Mouse (Mus musculus): ENCODE data around the gene Prkar2b. TPM values are rescaled to one million over a fixed set of nuclear protein-coding genes. Genes with fewer than 3 reads are reported as not detected.
A peak's percentile ranks its signal among the peaks of the same experiment; 100 is the strongest.

Gene Prkar2b
- total RNA-seq, 2 experiments from 2014 or later: 2.0 to 3.1 TPM

DNA sequence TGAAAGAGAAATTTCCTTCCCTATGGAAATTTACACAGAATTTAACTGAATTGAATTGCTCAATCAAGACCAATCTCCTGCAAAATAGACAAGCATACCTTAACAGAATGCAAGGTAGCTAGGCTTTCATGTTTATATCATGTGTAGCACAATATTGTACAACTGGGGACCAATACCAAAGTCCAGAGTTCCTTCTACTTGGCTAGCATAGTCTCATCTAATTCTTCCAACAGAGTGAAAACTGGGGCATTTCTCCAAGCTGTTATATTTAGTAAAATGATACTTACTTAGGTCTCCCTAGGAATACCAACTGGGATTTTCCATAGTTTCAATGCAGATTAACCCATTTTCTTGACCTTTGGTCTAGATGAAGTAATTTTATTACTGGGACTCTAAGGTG, 122.1 kb downstream of the Prkar2b start:
- intact Hi-C loops (cut with DNase I; ENCODE audit: low total_unique reads): no loop called here
- no peak for DNase-seq

DNA sequence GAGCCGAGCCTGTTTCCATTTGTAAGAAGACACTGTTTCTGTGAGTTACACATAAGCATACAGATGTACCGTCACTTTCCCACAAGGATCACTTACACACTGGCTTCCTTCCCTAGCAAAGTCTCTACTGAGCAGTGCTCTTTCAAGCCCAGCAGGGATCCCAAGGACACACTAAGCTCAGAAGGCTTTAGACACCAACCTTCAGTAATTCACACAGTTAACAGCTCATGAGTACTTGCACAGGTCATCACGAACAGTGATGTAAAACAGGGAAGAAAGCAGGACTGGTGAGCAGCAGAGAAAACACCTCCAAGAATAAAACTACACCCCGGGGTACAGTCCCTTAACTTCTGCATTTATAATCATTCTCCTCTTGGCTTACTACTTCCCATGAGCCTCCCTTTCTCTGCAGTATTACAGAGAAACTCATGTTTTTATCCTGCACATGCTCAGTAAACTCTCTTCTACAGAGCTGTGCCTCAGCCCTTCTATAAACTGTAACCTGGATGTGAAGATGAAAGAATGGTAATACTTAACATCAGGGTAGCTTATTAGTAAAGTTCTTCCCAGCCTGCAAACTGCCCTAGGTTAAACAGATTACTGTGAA, 122.6 kb downstream of the Prkar2b start:
- intact Hi-C loops (cut with DNase I; ENCODE audit: low total_unique reads): no loop called here
- no peak for DNase-seq

DNA sequence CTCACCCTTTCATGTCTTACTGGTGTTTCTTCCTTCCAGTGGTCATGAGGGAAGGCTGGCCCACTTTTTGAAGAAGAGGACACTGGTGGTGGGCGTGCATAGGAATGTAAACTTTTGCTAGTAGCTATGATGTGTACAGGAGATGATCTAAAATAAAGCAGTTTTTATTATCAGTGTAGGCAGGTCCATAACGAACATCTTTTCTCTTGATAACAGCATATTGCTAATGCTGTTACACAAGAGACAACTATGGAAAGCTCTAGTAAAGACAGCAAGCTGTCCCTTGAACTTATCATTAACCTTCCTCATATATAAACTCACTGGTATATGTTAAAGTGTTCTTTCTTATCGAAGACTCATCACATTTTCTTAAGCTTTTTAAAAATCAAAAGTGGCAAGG, 123.5 kb downstream of the Prkar2b start:
- no peak for DNase-seq
- intact Hi-C loops (cut with DNase I; ENCODE audit: low total_unique reads): no loop called here

DNA sequence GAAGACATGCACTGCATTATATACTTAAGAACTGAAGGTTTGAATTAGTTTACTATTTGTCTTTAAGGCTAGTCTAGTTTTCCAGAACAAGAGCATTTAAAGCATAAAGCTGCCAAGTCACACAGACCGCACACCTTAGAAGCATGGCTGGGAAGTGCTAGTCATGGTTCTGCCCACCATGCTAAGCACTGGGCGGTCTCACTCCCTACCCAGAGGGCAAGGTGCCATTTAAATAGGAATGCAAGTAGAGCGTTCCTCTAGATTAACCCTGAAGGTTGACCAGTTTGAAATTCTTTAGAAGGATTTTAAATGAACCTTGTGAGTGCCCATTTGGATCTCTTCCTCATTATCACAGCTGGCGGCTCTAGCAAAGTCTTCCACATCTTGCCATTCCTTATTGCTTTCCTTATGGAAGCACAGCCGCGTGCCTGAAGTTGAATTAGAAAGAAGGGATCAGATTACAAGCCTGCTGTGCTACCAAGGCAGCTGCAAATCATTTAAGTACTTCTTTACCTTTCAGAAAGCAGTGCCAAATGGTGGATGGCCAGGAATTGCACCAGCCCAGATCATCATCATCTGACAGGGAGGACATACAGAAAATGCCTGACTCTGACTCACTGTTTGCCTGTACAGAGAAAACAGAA, 124.3 kb downstream of the Prkar2b start:
- intact Hi-C loops (cut with DNase I; ENCODE audit: low total_unique reads): no loop called here
- DNase-seq: no peak

DNA sequence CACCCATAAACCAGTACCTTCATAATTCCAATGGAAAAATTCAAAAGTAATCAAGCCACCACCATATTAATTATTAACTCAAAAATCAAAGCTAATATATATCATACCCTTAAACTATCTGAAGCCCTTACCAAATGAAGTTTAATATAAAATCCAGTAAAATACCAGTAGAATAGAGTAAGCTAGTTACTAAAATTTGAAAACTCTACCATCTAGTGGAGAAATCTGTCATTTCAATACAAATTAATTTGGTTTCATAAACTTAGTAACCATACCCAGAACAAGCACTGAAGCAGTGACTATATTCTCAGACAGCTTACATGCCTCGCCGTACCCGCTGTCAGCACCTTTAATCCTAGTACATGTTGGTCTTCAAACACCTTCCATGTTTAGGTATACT, 129.3 kb downstream of the Prkar2b start:
- no peak for DNase-seq
- intact Hi-C loops (cut with DNase I; ENCODE audit: low total_unique reads): no loop called here

DNA sequence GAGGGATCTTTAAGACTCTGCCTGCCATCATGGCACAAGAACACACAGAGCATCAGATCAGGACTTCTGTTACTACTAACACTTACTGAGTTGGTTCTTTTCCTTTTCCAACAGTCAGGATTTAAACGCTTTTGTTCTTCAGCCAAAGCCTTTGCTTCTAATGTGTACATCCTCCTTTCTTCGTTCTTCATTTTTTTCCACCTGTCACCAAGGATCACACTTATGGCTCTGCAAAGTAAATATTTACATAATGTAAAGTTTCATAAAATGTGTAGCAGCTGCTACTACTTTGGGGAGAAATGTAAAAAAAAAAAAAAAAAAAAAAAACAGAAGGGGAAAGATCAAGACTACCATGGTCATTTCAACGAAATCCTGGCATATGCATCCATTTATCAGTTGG, 132.6 kb downstream of the Prkar2b start:
- no peak for DNase-seq
- intact Hi-C loops (cut with DNase I; ENCODE audit: low total_unique reads): loop anchor here (10.0 kb wide), 1 partner anchor 424 kb away; no protein-coding TSS in a partner anchor

DNA sequence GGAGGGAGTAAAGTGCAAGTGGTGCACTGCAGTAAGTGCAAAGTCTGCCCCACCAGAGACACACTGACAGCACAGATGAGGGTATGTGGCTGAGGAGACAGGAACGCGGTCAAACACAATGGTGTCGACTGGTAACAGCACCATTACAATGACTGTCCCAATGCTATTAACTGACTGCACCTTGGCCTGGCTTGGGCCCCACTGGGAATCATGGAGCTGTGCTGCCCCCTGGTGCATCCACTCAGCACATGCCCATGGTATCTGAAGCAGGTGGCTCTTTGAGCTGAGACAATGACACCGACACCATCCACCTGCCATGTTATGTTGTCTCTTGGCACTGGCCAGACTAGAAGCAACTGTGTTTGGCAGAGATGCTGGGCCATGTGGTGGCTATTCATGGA, 134.4 kb downstream of the Prkar2b start:
- DNase-seq: peak; percentile 69
- intact Hi-C loops (cut with DNase I; ENCODE audit: low total_unique reads): loop anchor here (10.0 kb wide), 1 partner anchor 422 kb away; no protein-coding TSS in a partner anchor

DNA sequence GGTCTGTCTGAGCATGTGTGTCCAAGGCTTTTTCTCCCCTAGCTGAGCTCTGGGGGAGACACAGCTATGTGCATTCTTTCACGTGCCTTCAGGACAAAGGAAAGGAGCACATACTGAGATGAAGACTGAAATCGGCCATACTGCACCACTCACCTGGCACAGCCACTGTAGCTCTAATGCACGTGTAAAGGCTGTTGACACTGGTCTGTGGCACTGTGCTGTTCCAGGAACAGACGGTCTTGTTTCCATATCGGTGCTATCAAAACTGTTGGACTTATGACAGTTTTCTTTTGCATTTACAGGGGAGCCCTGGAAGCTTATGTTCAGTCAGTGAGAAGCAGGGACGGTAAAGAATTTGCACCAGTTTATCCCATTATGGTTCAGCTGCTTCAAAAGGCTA, 135.8 kb downstream of the Prkar2b start:
- intact Hi-C loops (cut with DNase I; ENCODE audit: low total_unique reads): loop anchor here (10.0 kb wide), 1 partner anchor 421 kb away; no protein-coding TSS in a partner anchor

DNA sequence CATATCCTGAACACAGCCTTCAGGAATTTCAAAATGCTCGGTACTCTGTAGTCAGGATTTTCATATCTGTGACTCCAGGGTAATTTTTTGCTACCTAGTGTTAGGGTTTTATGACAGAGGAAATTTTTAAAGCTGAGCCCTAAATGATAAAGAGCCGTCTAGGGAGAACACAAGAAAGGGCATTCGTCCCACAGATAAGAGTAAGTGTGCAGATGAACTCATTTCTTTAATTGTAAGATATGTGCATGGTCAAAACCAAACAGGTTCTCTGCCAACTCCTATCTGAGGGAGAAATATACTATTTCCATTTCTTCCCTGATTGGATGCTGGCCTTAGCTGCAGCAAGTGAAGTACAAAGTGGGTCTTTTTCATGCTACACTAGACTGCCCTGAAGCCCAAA, 137.0 kb downstream of the Prkar2b start:
- DNase-seq: no peak
- intact Hi-C loops (cut with DNase I; ENCODE audit: low total_unique reads): loop anchor here (10.0 kb wide), 1 partner anchor 419 kb away; no protein-coding TSS in a partner anchor

More for the DNA sequence above, 135.8 kb downstream of the Prkar2b start:
- no peak for DNase-seq

DNA sequence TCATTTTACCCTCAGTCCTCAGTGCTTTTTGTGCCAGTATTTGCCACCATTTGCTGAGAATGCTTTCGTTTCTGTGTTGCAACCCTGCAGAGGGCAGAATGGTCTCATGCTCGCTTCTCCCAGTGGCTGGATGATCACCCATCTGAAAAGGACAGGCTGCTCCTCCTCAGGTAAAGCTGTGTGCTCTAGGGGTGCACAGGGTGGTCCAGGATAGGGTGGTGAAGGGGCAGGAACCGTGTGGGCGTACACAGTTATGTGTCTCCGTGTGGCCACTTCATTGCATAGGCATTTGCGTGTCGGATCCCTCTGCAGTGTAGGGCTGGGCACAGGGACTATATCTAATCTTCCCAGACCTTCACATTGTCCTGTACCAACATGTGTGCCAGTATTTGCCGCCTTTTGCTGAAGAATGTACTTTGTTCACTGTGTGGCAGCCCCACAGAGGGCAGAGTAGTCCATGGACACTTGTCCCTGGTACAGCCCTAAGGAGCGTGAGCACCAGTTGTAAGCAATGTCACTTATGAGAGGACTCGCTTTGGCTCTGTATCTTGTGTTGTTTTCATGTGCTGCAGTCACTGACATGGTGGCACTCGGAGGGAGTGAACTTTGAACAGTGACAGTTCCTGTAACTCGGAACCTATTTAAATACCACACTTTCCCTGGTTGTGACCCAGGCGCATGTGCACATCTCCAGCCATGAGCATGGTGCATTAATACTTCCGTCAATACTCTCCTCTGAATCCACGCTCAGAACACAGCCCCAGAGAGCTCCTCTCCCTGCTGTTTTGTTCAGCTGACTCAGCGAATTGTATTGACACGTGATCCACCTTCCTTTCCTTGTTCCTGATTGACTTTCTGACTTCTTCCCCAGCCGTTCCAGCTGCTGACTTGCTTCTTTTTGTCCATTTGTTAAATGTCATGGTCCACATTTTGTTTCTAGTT, 140.4 kb downstream of the Prkar2b start:
- DNase-seq: no peak
- intact Hi-C loops (cut with DNase I; ENCODE audit: low total_unique reads): loop anchor here (10.0 kb wide), 1 partner anchor 416 kb away; no protein-coding TSS in a partner anchor

DNA sequence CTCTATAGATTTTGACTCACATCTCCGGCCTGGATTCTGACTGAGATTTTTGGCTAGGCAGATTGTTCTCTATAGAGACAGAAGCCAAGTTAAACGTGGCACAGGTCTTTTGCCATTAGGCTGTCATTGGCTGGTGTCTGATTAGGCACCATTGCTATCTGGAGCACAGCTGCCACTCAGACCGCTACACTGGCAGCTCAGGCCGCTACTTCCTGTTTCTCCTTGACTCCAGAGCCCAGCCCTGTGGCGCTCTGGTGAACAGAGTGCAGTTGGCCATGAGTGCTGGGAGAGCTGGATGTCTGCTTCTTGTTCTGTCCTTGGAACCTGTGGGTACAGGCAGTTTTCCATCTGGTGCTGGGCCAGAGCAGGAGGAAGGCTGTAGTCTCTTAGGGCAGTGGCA, 143.9 kb downstream of the Prkar2b start:
- intact Hi-C loops (cut with DNase I; ENCODE audit: low total_unique reads): no loop called here
- peak; percentile 65 for DNase-seq

DNA sequence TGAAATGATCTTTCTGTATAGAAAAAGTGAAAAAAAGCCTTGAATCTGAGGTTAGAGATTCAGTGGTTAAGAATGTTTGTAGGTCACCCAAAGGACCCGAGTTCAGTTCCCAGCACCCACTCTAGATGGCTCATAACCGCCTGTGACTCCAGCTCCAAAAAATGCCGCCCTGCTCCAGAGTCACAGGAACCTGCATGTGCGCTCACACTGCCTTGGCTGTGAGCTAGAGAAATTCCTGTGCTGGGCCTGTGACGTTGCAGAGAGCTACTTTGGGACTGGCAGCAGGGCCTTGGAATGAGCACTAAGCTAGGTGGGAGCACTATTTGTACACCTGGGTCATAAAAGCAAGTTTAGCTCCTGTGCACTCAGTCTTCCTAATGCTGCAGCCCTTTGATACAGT, 144.4 kb downstream of the Prkar2b start:
- no peak for DNase-seq
- intact Hi-C loops (cut with DNase I; ENCODE audit: low total_unique reads): no loop called here

DNA sequence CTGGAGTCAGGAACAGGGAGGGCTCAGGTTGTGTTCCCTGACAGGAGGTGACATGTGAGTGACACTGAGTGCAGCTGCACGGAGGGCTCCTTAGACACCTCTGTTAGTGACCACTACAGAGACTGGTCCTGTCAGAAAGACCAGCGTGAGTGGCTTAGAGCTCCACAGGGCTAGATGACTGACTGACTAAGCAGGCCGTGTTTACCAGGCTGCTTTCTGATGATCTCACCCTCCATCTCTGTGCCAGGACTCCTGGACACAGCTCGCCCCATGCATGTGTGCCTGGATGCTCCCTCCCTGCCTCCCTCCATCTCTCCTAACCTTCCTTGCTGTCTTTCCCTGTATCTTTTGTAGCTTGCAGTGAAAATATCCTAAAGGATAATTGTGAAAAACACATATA, 147.5 kb downstream of the Prkar2b start:
- DNase-seq: peak; percentile 62
- intact Hi-C loops (cut with DNase I; ENCODE audit: low total_unique reads): no loop called here

DNA sequence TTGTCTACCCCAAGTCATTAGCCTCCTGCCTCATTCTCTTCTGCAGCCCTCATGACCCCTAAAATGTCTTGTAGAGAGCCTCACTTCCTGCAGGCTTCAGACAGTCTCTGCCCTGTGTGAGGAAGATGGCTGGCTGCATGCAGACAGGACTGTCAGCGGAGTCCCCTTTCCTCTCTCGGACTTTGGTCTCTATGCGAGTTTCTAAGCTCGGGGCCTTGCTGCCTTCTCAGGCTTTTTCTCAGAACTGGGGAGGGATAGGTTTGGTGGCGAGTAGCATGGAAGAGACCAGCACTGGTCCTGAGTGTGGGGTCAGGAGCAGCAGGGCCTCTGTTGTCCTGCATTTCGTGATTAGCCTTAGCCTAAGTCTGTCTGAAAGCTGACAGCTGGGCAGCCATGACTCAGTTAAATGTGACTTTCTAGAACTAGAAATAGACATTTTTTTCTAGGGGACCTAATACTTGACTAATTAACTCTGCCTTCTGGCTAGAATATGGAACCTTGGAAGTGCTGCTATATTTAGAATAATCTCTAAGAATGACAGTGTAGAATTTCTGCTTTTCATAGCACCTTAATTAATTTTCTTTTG, 148.0 kb downstream of the Prkar2b start:
- intact Hi-C loops (cut with DNase I; ENCODE audit: low total_unique reads): no loop called here
- DNase-seq: no peak

Other genes with a start within 250 kb of the Prkar2b start
- gene Hbp1, start 110.8 kb downstream of the Prkar2b start, total RNA-seq (2021): 10 to 100 TPM; 53.1 to 61.6 TPM
- gene Pik3cg, start 147.4 kb upstream of the Prkar2b start, total RNA-seq (2021): 1 to 10 TPM; 1.5 TPM

All from gastrocnemius, postnatal 14 days (tissue).